Mouse (Mus musculus) kidney, embryonic 16.5 days (tissue): ENCODE measurements around the gene Lhfp. TPM values are rescaled to one million over a fixed set of nuclear protein-coding genes. Genes with fewer than 3 reads are reported as not detected.

Experiments used
- ATAC-seq: fragments of 200-750 bp; cut with Nextera tagmentation; 2 replicates; pipeline ENCODE4 v1.8.0; 2017; ENCODE audit warnings: moderate TSS enrichment; ENCODE audit not compliant: low FRiP score, low TSS enrichment
- H3K27ac ChIP-seq: fragments of 300-500 bp; sonication (generic); 2 replicates; pipeline ENCODE4 v1.5.1; 2014; ENCODE audit warnings: low read length
- H3K27me3 ChIP-seq: fragments of 300-500 bp; sonication (generic); 2 replicates; pipeline ENCODE4 v1.6.1; 2014; ENCODE audit warnings: low read length, control low read depth, mixed read lengths; ENCODE audit not compliant: insufficient read depth
- H3K36me3 ChIP-seq: fragments of 300-500 bp; sonication (generic); 2 replicates; pipeline ENCODE4 v1.6.1; 2014; ENCODE audit warnings: low read length, control low read depth, mixed read lengths; ENCODE audit not compliant: insufficient read depth
- H3K4me1 ChIP-seq: fragments of 300-500 bp; sonication (generic); 2 replicates; pipeline ENCODE4 v1.6.1; 2014; ENCODE audit warnings: low read length, control low read depth, mixed read lengths; ENCODE audit not compliant: insufficient read depth
- H3K4me2 ChIP-seq: fragments of 300-500 bp; sonication (generic); replicated peaks from 2 replicates; pipeline ENCODE4 v1.6.1; 2014; ENCODE audit warnings: low read depth, low read length
- H3K4me3 ChIP-seq: fragments of 300-500 bp; sonication (generic); 2 replicates; pipeline ENCODE4 v1.5.1; 2014; ENCODE audit warnings: mild to moderate bottlenecking, low read length
- H3K9ac ChIP-seq: fragments of 300-500 bp; sonication (generic); replicated peaks from 2 replicates; pipeline ENCODE4 v1.6.1; 2014; ENCODE audit warnings: low read length
- H3K9me3 ChIP-seq: fragments of 300-500 bp; sonication (generic); 2 replicates; pipeline ENCODE4 v1.6.1; 2016; ENCODE audit warnings: low read length, control low read depth
- WGBS: fragments of 180-500 bp; shearing (Covaris S2); extraction: QIAGEN DNeasy Blood & Tissue Kit; methylation state at CpG from one replicate; pipeline ENCODE4 v1.1.7; 2014; 5-methylcytosine and 5-hydroxymethylcytosine counted together
- polyA plus RNA-seq: library from polyadenylated mRNA; unstranded; fragments of >200 nt; fragmentation: Nextera tagmentation; extraction: Ambion mirVana; gene quantifications from 2 replicates; pipeline ENCODE4 v1.2.1, GENCODE M21; 2015

Lhfp gene
- polyA plus RNA-seq, result 130 and 139 TPM in 2 replicates

DNA sequence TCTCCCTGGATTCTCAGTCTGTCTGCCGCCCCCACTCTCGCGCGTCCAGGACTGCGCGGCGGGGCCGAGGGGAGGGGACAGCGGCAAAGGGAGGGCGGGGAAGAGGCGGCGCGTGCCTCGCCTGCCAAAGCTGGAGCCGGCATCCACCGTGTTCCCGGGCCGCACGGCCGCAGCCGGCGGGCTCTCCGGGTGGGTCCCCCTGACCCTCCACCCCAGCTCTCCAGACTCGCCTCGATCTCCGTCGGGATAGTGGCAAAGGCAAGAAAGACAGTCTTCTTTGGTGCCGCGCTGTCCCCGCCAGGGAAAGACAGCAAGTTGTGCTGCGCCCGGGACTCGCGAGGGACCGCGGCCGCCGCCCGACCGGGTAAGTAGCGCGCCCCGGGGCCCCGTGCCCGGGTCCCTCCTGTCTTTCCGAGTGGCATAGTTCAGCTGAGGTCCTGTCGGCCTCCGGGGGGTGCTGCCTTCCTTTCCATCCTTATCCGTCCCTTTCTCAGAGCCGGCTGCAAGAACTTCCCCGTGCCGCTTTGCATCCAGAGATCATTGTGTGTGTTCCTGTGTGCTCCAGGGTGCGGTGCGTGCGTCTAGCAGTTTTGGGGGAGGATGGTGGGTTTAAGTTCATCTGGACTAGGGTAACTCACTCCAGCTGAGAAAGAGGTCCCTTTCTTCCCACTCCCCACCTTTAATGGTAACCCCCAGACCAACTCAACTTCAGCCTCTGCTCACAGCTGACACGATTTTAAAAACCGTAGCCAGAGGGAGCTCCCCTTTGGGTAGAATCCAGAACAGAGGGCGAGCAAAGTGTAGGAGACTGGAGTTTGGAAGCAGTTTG is at the start of gene Lhfp:
TSS of gene Lhfp (plus strand) at position 118 of the 829 bp plus-strand sequence.
- peak within 1 kb of the TSS; percentile 74; the same call in 1 of the 2 replicates for H3K27ac ChIP-seq
- peak within 1 kb of the TSS; percentile 80 for H3K4me3 ChIP-seq
- 0 out of 2 replicates have a peak, but pooled peaks cover 3% of the 10 kb centered on the region for H3K36me3 ChIP-seq
- H3K4me2 ChIP-seq, result peak within 1 kb of the TSS; percentile 89
- peak; percentile 94 for ATAC-seq
- WGBS, result under 1% methylated on average over 55 of the region's 58 CpGs
- H3K9me3 ChIP-seq, result no peaks in the 10 kb centered on the region
- H3K4me1 ChIP-seq, result peaks cover 11% of the 10 kb centered on the region; the same call in 1 of the 2 replicates
- 0 out of 2 replicates have a peak, but pooled peaks cover 3% of the 10 kb centered on the region for H3K27me3 ChIP-seq
- peak within 1 kb of the TSS; percentile 80 for H3K9ac ChIP-seq

DNA sequence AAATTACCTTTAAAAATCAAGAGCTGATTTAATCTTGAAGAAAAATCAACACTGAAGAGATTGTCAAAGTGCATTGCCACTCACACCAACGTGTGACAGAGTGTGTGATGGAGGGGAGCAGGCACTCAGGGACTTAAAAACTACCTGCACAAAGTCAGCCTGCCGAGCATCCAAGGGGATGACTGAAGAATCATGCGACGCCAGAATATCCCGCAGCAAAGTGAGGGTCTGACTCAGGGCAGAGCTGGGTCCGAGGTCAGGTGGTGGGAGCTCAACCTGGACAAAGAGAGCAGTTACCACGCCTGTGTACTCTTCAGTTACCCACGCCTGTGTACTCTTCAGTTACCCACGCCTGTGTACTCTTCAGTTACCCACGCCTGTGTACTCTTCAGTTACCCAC is 48.0 kb upstream of the Lhfp start:
- H3K36me3 ChIP-seq, result peaks cover 49% of the 10 kb centered on the region
- H3K4me2 ChIP-seq, result no peak overlapping the region
- no peaks in the 10 kb centered on the region for H3K27me3 ChIP-seq
- H3K4me1 ChIP-seq, result no peaks in the 10 kb centered on the region; the same call in 1 of the 2 replicates
- no peak for ATAC-seq
- 89% methylated on average over 10 of the region's 10 CpGs for WGBS
- H3K27ac ChIP-seq, result no peak overlapping the region
- no peaks in the 10 kb centered on the region for H3K9me3 ChIP-seq
- H3K9ac ChIP-seq, result no peak overlapping the region
- H3K4me3 ChIP-seq, result no peak overlapping the region

- peaks cover 40% of the 10 kb centered on the region for H3K36me3 ChIP-seq
These were observed 46.7 kb upstream of the Lhfp start for GRCm38 (mm10) chr3:52994666-52995065.

DNA sequence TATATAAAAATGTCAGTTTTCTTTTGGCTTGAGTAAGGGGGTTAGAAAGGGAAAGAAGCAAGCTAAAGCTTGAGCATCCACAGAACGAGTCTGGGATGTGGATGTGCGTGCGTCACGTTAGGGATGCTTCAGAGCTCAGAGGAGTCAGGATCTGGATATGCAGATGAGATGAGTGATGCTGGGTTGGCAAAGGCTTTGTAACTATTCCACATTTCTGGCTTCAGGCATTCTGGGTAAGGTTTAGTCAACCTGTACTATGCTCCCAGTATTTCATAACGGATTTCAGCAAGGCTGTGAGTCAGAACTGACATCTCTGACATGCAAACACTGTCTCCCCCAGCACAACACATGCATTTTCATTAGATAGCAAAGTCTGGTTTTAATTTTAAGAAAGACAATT is 44.7 kb upstream of the Lhfp start:
- H3K4me3 ChIP-seq, result no peak overlapping the region
- no peak overlapping the region for H3K4me2 ChIP-seq
- H3K9me3 ChIP-seq, result no peaks in the 10 kb centered on the region
- peaks cover 13% of the 10 kb centered on the region for H3K4me1 ChIP-seq
- H3K27ac ChIP-seq, result no peak overlapping the region
- ATAC-seq, result no peak
- no peak overlapping the region for H3K9ac ChIP-seq
- peaks cover 38% of the 10 kb centered on the region for H3K36me3 ChIP-seq
- WGBS, result 95% methylated on average over 5 of the region's 5 CpGs
- H3K27me3 ChIP-seq, result no peaks in the 10 kb centered on the region

More at GRCm38 (mm10) chr3:52994666-52995065, 46.7 kb upstream of the Lhfp start:
- no peaks in the 10 kb centered on the region for H3K9me3 ChIP-seq
- H3K27me3 ChIP-seq, result no peaks in the 10 kb centered on the region
- no peak for ATAC-seq
- 77% methylated on average over 5 of the region's 5 CpGs for WGBS
- H3K4me3 ChIP-seq, result no peak overlapping the region
- no peak overlapping the region for H3K4me2 ChIP-seq
- peaks cover 10% of the 10 kb centered on the region for H3K4me1 ChIP-seq
- no peak overlapping the region for H3K9ac ChIP-seq
- no peak overlapping the region for H3K27ac ChIP-seq

DNA sequence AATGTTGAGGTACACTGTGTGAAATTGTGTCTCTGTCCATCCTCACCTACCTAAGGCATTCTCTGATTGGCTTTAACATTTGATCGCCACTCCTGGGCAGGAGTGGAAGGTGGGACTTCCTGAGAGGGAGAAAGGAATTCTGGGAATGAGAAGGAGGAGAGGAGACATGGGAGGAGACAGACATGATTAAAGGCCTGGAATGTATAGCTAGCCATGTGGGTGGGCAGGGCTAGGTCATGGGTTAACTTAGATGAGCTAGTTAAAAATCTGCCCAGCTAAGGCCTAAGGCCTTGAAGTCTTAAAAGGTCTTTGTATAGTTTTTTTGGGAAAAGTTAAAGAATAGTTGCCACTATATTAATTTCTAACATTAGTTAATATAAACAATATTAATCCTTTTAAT is 43.9 kb upstream of the Lhfp start:
- Histone ChIP-seq H3K4me1 (peaks cover 13% of the 10 kb centered on the region), H3K9me3 (no peaks in the 10 kb centered on the region), H3K4me2 (no peak overlapping the region), H3K27ac (no peak overlapping the region), H3K4me3 (no peak overlapping the region), H3K36me3 (peaks cover 36% of the 10 kb centered on the region), H3K27me3 (no peaks in the 10 kb centered on the region), H3K9ac (no peak overlapping the region)
- WGBS, result 79% methylated on average over 1 of the region's 1 CpGs
- no peak for ATAC-seq

DNA sequence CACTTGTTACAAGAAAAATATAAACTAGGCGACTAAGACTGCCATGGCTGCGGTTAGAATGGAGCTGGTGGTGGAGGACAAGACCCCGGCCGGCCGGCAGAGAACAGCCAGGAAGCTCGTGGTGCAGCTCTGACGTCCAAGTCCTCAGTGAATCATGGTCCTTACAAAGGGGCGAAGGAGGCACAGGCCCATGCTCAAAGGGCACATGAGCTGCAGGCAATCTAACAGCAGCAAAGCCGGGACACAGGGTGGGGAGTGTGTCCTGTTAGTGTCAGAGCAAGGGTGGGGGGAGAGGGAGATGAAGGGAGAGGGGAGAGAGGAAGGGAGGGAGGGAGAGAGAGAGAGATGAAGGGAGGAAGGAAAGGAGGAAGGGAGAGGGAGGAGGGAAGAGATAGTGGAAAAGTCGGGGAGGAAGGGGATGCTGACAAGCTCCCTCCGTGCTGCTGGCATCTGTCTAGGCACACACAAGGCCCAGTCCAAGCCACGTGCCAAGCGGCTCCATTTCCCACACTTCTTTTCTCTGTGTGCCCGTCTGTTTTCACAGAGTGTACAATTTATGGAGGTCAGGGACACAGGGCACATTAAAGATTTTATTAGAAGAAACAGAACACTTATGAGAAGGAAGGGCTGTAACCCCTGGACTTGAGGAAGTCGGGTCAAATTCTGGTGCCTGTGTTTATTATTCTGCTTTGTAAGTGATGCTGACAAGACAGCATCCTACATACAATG is 42.1 kb upstream of the Lhfp start:
- H3K36me3 ChIP-seq, result peaks cover 26% of the 10 kb centered on the region
- no peak overlapping the region for H3K4me3 ChIP-seq
- no peaks in the 10 kb centered on the region for H3K27me3 ChIP-seq
- ATAC-seq, result 0 out of 2 replicates have a peak, but pooled peaks have one; percentile 55
- 30% methylated on average over 15 of the region's 15 CpGs for WGBS
- no peak overlapping the region for H3K27ac ChIP-seq
- H3K4me2 ChIP-seq, result no peak overlapping the region
- H3K4me1 ChIP-seq, result peaks cover 13% of the 10 kb centered on the region
- no peak overlapping the region for H3K9ac ChIP-seq
- H3K9me3 ChIP-seq, result no peaks in the 10 kb centered on the region

- no peaks in the 10 kb centered on the region for H3K9me3 ChIP-seq
- no peak overlapping the region for H3K27ac ChIP-seq
- no peak overlapping the region for H3K4me3 ChIP-seq
- WGBS, result 72% methylated on average over 3 of the region's 3 CpGs
- no peak overlapping the region for H3K9ac ChIP-seq
- ATAC-seq, result no peak
- H3K4me2 ChIP-seq, result no peak overlapping the region
- H3K36me3 ChIP-seq, result peaks cover 23% of the 10 kb centered on the region
- H3K27me3 ChIP-seq, result no peaks in the 10 kb centered on the region
- H3K4me1 ChIP-seq, result peaks cover 13% of the 10 kb centered on the region
These were observed 41.3 kb upstream of the Lhfp start for GRCm38 (mm10) chr3:52999996-53000395.

DNA sequence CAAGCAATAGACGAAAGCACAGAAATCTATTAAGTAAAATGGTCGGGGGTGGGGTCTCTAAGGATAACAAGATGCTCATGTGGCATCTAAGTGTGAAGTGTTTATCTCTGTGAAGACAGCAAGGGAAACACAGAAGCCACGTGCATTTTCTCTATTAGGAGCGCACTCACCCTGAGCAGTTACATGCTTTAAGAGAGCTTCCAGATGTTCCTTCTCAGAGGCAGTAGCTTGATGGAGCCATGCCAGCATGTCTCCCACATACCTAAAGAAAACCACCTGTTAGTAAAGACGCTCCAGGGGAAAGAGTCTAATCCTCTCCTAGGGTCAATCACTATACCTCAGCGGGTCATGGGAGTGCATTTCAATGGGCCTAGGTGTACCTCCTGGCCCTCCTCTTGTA is 39.3 kb upstream of the Lhfp start:
- 45% methylated on average over 6 of the region's 6 CpGs for WGBS
- Histone ChIP-seq H3K27me3 (no peaks in the 10 kb centered on the region), H3K9ac (no peak overlapping the region), H3K9me3 (no peaks in the 10 kb centered on the region), H3K27ac (no peak overlapping the region), H3K4me3 (no peak overlapping the region), H3K4me2 (no peak overlapping the region), H3K4me1 (peaks cover 13% of the 10 kb centered on the region), H3K36me3 (peaks cover 17% of the 10 kb centered on the region)
- ATAC-seq, result 0 out of 2 replicates have a peak, but pooled peaks have one; percentile 29

- Histone ChIP-seq H3K27ac (no peak overlapping the region), H3K4me1 (peaks cover 4% of the 10 kb centered on the region; the same call in 1 of the 2 replicates), H3K36me3 (peaks cover 31% of the 10 kb centered on the region), H3K4me2 (no peak overlapping the region), H3K9ac (no peak overlapping the region), H3K9me3 (no peaks in the 10 kb centered on the region), H3K27me3 (no peaks in the 10 kb centered on the region), H3K4me3 (no peak overlapping the region)
- WGBS, result 74% methylated on average over 2 of the region's 2 CpGs
- ATAC-seq, result peak; percentile 70; the same call in 1 of the 2 replicates
These were observed 36.8 kb upstream of the Lhfp start for GRCm38 (mm10) chr3:53004406-53005114.
